Mouse (Mus musculus): Measurements from ENCODE around the gene Btbd2.
"Not testable (repeated sequence)": the region's sequence is repeated elsewhere in the genome, so short reads cannot be mapped to it uniquely, and the experiment has no call there.

The Btbd2 gene

GRCm38 (mm10) chr10:80653156-80653720 is 3.6 kb downstream of the Btbd2 start:
- in situ Hi-C loops (cut with MboI, MseI): no loop called here

- in situ Hi-C loops (cut with MboI, MseI): no loop called here
Observed at GRCm38 (mm10) chr10:80650392-80650791, 6.5 kb downstream of the Btbd2 start.

GRCm38 (mm10) chr10:80649910-80650309 is 7.0 kb downstream of the Btbd2 start:
- in situ Hi-C loops (cut with MboI, MseI): not testable (repeated sequence)

GRCm38 (mm10) chr10:80646936-80647335 is 9.9 kb downstream of the Btbd2 start:
- in situ Hi-C loops (cut with MboI, MseI): no loop called here

GRCm38 (mm10) chr10:80635345-80635744 is 21.5 kb downstream of the Btbd2 start:
- in situ Hi-C loops (cut with MboI, MseI): no loop called here

DNA sequence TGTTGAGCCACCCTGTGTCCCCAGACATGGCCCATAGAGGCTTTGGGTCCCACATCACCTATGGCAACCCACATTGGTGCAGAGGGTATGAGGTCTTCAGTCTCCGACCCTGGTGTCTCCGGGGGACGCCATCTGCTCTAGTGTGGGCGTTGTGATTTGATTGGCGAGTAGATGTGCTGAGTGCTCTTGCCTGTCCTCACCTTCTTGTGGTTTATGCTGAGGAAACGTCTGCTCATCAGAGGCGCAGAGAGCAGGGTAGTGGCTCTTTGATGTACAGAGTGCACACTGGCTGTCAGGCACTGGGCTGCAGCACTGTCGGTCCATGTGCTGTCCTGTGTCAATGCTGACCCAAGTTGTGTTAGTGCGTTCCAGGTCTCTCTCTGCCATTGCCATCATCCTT is 27.9 kb downstream of the Btbd2 start:
- in situ Hi-C loops (cut with MboI, MseI): no loop called here

GRCm38 (mm10) chr10:80627685-80628084 is 29.2 kb downstream of the Btbd2 start:
- in situ Hi-C loops (cut with MboI, MseI): no loop called here

- in situ Hi-C loops (cut with MboI, MseI): no loop called here
Observed at GRCm38 (mm10) chr10:80625764-80626163, 31.1 kb downstream of the Btbd2 start.

DNA sequence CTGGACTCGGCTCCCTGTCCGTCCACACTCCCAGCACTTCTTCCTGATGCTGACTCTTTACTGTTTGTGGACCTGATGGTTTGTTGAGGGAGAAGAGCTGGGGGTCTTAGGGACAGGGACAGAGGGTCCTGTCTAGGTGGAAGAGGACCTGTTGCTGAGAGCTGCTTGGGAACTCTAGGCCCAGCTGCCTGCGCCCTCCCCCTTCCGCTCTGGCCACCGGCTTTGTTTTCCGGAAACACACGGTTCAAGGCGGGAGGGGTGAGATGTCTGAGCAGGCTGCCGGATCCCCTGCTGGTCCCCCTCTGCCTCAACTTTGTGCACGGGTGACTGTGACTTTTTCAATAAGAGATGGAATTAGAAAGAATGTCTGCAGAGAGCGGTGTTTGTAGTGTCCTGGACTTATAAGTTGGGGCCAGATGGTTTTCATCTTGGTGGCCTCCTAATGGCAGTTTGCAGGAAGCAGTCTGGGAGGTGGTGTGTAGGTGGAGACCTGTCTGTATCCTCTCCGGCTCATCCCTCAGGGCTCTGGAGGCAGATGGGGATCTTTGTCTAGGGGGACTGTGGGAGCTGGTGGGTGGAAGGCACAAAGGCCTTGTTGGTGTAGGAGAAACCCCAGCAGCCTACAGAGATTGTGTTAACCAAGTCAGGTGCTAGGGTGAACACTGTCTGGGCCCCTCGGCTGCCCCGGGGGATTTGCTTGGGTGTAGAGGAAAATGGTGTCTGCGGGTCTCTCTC is 33.2 kb downstream of the Btbd2 start:
- in situ Hi-C loops (cut with MboI, MseI): no loop called here

DNA sequence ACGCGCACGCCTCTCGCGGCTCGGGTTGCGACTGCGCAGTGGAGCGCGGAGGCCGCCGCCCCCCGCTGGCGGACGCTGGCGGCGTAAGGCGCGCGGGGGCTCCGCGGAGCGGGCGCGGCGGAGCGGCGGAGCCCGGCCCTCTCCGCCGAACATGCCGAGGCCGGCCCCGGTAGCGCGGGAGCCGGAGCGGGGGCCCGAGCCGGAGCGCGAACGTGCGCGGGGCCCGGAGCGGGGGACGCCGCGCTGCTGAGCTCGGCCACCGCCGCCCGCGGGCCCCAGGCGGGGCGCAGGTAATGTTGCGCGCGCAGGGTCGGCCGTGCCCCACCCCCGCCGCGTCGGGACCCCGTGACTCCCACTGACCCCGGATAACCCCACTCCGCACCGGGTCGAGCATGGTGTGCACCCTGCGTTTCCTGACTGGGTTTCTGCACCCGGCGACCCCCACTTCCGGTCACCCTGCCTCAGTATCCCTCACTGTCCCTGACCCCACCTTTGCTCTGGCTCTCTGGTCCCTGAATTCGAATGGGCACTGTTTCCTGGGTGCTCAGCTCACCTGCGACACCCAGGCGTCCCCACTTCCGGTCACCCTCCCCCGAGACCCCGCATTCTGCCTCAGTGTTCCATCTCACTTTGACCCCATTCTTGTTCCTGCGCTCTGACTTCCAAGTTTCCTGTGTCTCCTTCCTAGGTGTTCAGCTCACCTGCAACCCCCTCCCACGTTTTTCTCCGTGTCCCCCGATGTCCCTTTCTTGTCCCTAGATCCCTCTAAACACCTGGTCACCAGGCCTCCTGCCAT is 34.0 kb downstream of the Btbd2 start, which contains the start of gene Csnk1g2:
TSS of gene Csnk1g2 (plus strand) at position 178 of the 796 bp plus-strand sequence.
- in situ Hi-C loops (cut with MboI, MseI): no loop called here

- in situ Hi-C loops (cut with MboI, MseI): no loop called here
Observed at GRCm38 (mm10) chr10:80621940-80622660, 34.8 kb downstream of the Btbd2 start.

GRCm38 (mm10) chr10:80621690-80621939 is 35.3 kb downstream of the Btbd2 start:
- in situ Hi-C loops (cut with MboI, MseI): no loop called here

DNA sequence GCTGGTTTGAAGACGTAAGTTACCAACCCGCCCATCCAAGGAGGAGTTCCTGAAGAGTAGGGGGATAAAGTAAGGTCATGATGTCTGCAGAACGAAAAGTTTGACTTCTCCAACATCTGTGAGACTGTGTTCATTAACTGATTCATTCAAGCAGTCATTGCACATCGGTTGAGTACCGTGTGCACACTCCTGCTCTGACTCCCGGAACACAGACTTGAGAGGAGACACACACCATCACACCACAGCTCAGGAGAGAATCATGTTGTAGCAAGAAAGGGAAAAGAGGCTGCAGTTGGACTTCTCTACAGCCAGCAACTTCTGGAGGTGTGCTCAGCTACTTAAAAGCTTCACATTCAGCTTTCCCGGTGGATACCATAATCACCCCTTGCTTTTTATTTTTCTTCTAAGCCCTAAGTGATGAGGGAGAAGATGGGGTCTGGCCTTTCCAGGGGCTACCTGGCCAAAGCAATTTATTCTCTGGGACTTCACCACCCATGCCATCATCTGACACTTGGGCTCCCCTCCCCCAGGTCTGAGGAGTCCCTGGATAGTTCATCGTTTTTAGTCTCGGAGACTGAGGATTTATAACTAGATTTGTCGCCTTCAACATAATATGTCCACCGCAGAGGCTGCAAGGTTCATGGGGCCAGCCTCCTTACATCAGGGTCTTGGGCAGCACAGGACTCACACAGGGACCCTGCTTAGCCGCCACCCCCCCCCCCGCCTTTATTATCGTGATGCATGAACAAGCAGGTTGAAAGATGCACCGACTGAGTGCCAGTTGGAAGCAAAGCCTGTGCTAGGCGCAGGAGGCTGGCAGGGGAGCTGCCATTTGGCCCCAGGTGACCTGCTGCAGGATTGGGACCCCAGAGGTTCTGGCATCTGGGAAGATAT is 35.8 kb downstream of the Btbd2 start:
- in situ Hi-C loops (cut with MboI, MseI): no loop called here

- in situ Hi-C loops (cut with MboI, MseI): no loop called here
Observed at GRCm38 (mm10) chr10:80620365-80620764, 36.5 kb downstream of the Btbd2 start.

DNA sequence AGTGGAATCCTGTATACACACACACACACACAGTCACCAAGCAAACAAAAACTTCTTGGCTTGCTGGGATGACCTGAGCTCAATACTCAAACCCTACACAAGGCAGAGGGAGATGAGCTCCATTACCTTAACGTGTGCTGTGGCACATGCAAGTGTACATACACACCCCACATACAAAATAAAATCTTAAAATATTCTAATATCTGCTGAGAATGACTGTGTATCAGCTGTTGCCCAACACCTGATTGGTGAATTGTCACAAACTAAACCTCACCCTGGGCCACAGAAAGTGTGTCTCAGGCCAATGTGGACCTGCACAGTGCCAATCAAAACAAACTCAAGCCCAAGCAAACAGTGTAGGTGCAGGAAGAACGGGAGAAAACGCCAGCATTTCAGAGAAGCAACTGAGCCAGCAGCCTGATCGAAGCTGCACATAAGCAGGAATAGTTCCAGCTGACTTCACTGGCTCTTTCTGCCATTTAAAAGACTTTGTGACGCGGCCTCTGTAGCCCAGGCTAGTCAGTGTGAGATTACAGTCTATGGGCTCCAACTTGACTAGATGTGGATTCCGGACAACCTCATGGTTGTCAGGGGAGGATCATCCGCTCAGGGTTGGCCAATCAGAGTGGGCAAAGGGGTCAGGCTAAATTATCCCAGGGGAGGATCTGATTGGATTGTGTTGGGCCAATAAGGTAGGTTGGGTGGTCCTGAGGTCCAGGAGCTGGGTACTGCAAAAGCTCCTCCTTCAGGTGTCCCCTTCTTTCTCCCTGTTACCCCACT is 37.2 kb downstream of the Btbd2 start:
- in situ Hi-C loops (cut with MboI, MseI): no loop called here

DNA sequence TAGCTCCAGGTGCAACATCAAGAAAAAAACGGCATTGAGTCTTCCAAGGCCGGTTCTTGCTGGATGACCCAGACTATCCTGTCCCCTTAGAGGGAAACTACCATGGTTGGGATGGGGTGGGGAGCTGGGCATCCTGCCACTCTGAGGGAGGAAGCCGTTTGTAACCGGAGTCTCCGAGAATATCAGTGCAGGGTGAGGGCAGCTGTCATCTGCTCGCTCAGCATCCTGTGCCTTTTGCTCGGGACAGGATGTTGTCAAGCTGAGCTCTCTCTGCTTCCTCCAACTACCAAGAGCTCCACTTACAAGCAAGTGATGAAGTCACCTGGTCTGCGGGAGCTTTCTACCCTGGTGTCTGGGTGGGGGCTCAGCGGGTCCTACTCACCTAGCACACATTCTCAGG is 38.7 kb downstream of the Btbd2 start:
- in situ Hi-C loops (cut with MboI, MseI): no loop called here

DNA sequence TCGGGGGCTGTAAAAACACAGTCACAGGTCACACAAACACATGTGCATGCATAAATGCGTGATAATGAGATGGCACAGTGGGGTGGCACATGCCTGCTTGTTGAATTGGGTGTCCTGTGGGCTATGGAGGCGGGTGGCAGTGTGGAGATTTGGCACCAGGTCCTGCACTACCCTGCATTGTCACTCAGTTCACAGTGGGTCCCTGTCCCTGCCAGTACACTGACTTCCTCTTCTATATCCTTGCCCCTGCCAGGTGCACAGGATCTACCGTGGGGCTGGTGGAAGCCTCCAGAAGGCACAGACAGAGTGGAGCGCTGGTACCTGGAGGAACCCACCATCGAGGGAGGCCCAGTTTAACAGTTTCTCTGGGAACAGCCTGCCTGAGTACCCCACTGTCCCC is 42.5 kb downstream of the Btbd2 start:
- in situ Hi-C loops (cut with MboI, MseI): no loop called here

DNA sequence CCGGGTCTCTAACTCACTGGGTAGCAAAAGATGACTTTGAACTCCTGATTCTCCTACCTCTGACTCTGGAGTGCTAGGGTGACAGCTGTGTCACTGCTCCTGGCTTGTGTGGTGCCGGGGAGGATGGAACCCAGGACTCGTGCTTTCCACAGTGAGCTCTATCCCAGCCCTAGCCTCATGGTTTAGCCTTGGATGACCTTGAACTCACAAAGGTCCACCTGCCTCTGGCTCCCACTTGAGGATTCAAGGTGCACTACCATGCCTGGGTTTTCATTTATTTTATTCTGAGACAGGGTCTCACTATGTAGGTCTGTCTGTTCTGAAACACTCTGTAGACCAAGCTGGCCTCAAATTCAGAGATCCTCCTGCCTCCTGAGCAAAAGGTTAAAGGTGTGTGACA is 43.0 kb downstream of the Btbd2 start:
- in situ Hi-C loops (cut with MboI, MseI): no loop called here

- in situ Hi-C loops (cut with MboI, MseI): no loop called here
Observed at GRCm38 (mm10) chr10:80611905-80612304, 45.0 kb downstream of the Btbd2 start.

- in situ Hi-C loops (cut with MboI, MseI): no loop called here
Observed at GRCm38 (mm10) chr10:80611024-80611423, 45.8 kb downstream of the Btbd2 start.
